Mouse (Mus musculus): ENCODE results near the gene 1700042G07Rik.

1700042G07Rik gene

GRCm38 (mm10) chr4:116164759-116165554 is 8.2 kb upstream of the 1700042G07Rik start:
- no peak for DNase-seq

- no peak for DNase-seq
These were observed 7.3 kb upstream of the 1700042G07Rik start for GRCm38 (mm10) chr4:116165708-116166407.

- DNase-seq: peak; percentile 63 to 69
These were observed 5.8 kb upstream of the 1700042G07Rik start, which contains the start of gene Tspan1 for GRCm38 (mm10) chr4:116167404-116167803. TSS of gene Tspan1 (minus strand) at chr4:116167601.

GRCm38 (mm10) chr4:116168617-116169352 is 4.4 kb upstream of the 1700042G07Rik start:
- peak in 1 of 2 experiments; percentile 75 for DNase-seq

- DNase-seq: no peak
These were observed 3.9 kb upstream of the 1700042G07Rik start for GRCm38 (mm10) chr4:116169353-116169672.

GRCm38 (mm10) chr4:116173752-116174151 is 580 bp downstream of the 1700042G07Rik start:
- no peak for DNase-seq

- peak; percentile 61 to 79 for DNase-seq
These were observed 1.4 kb downstream of the 1700042G07Rik start for GRCm38 (mm10) chr4:116174466-116175116.

- no peak for DNase-seq
These were observed 2.0 kb downstream of the 1700042G07Rik start for GRCm38 (mm10) chr4:116175136-116175535.

- DNase-seq: no peak
These were observed 2.8 kb downstream of the 1700042G07Rik start for GRCm38 (mm10) chr4:116175711-116176542.

- DNase-seq: peak; percentile 77 to 86
These were observed 3.4 kb downstream of the 1700042G07Rik start for GRCm38 (mm10) chr4:116176543-116176988.

GRCm38 (mm10) chr4:116177140-116177539 is 4.0 kb downstream of the 1700042G07Rik start:
- DNase-seq: peak; percentile 81 to 84

GRCm38 (mm10) chr4:116182079-116182478 is 8.9 kb downstream of the 1700042G07Rik start:
- DNase-seq: no peak

GRCm38 (mm10) chr4:116182745-116183144 is 9.6 kb downstream of the 1700042G07Rik start:
- peak in 1 of 2 experiments; percentile 39 for DNase-seq

GRCm38 (mm10) chr4:116185083-116185482 is 11.9 kb downstream of the 1700042G07Rik start:
- DNase-seq: no peak

- DNase-seq: peak in 1 of 2 experiments; percentile 11
These were observed 19.2 kb downstream of the 1700042G07Rik start for GRCm38 (mm10) chr4:116192286-116192835.

GRCm38 (mm10) chr4:116193583-116194383 is 20.6 kb downstream of the 1700042G07Rik start:
- DNase-seq: no peak

- no peak for DNase-seq
These were observed 25.2 kb downstream of the 1700042G07Rik start for GRCm38 (mm10) chr4:116198422-116198821.

- no peak for DNase-seq
These were observed 31.2 kb downstream of the 1700042G07Rik start for GRCm38 (mm10) chr4:116204422-116204821.

- DNase-seq: no peak
These were observed 33.4 kb downstream of the 1700042G07Rik start for GRCm38 (mm10) chr4:116206531-116206930.

GRCm38 (mm10) chr4:116208891-116209290 is 35.7 kb downstream of the 1700042G07Rik start:
- no peak for DNase-seq
